Mouse (Mus musculus) small intestine, adult 2 months (tissue): ENCODE data around the gene Btg2. TPM values are rescaled to one million over a fixed set of nuclear protein-coding genes. Genes with fewer than 3 reads are reported as not detected.

Experiments
- H3K27ac ChIP-seq: fragments of 200-500 bp; 2 replicates; pipeline ENCODE4 v1.5.1; 2012; ENCODE audit warnings: low read depth, low read length, control low read depth, inconsistent platforms; ENCODE audit not compliant: insufficient read depth
- H3K27me3 ChIP-seq: fragments of 200-500 bp; 2 replicates; pipeline ENCODE4 v1.6.1; 2012; ENCODE audit warnings: mild to moderate bottlenecking, moderate library complexity, low read length, inconsistent platforms; ENCODE audit not compliant: control insufficient read depth, insufficient read depth
- H3K36me3 ChIP-seq: fragments of 200-500 bp; 2 replicates; pipeline ENCODE4 v1.6.1; 2012; ENCODE audit warnings: mild to moderate bottlenecking, low read length, control low read depth, inconsistent platforms; ENCODE audit not compliant: control insufficient read depth, insufficient read depth
- H3K4me1 ChIP-seq: fragments of 200-500 bp; 2 replicates; pipeline ENCODE4 v1.6.1; 2012; ENCODE audit warnings: low read length, inconsistent platforms, mixed read lengths; ENCODE audit not compliant: control insufficient read depth, insufficient read depth, insufficient read length
- H3K4me3 ChIP-seq: fragments of 200-500 bp; 2 replicates; pipeline ENCODE4 v1.5.1; 2012; ENCODE audit warnings: low read depth, mild to moderate bottlenecking, control low read depth, inconsistent platforms, low read length, moderate library complexity
- CTCF ChIP-seq: fragments of 200-500 bp; IDR thresholded peaks from 2 replicates; pipeline ENCODE4 v1.5.1; 2012; ENCODE audit warnings: low read depth, mild to moderate bottlenecking, control low read depth, inconsistent platforms, low read length, moderate library complexity, mixed read lengths; ENCODE audit not compliant: insufficient replicate concordance, insufficient read length; ENCODE audit errors: extremely low read depth
- POLR2A ChIP-seq: fragments of 200-500 bp; IDR thresholded peaks from 2 replicates; pipeline ENCODE4 v1.6.1; 2012; ENCODE audit warnings: low read depth, mild to moderate bottlenecking, control low read depth, inconsistent platforms, low read length, moderate library complexity
- WGBS: fragments of 180-500 bp; shearing (Covaris S2); methylation state at CpG from one replicate; pipeline ENCODE4 v1.1.7; 2018; 5-methylcytosine and 5-hydroxymethylcytosine counted together
- polyA plus RNA-seq: library from polyadenylated mRNA; depleted of rRNA; stranded (reverse); fragments of >200 nt; gene quantifications from 2 replicates; pipeline ENCODE4 v1.2.3, GENCODE M21; 2012

Btg2 gene
- polyA plus RNA-seq, 1 experiment: 73.7 TPM

- no peaks in the 10 kb centered on the region for H3K36me3 ChIP-seq
- H3K27ac ChIP-seq: no peak overlapping the region
- H3K27me3 ChIP-seq: no peaks in the 10 kb centered on the region
- H3K4me1 ChIP-seq: no peaks in the 10 kb centered on the region
- no peak for TF ChIP-seq CTCF
- no peak for TF ChIP-seq POLR2A
- WGBS: 58% methylated on average over 5 of the region's 5 CpGs
- H3K4me3 ChIP-seq: no peak overlapping the region
Measured at GRCm38 (mm10) chr1:134113560-134113959, 34.6 kb upstream of the Btg2 start.

GRCm38 (mm10) chr1:134110979-134111378 is 32.1 kb upstream of the Btg2 start, which contains the start of gene Chit1:
Chit1 (plus strand) TSS chr1:134111242.
- Histone ChIP-seq H3K27me3 (no peaks in the 10 kb centered on the region), H3K27ac (no peak within 1 kb of the TSS), H3K36me3 (no peaks in the 10 kb centered on the region), H3K4me1 (peaks cover 5% of the 10 kb centered on the region; the same call in 1 of the 2 replicates), H3K4me3 (no peak within 1 kb of the TSS)
- TF ChIP-seq CTCF (no peak), POLR2A (no peak)
- WGBS: 68% methylated on average over 4 of the region's 4 CpGs

GRCm38 (mm10) chr1:134110449-134110848 is 31.5 kb upstream of the Btg2 start:
- H3K27me3 ChIP-seq: no peaks in the 10 kb centered on the region
- 75% methylated on average over 5 of the region's 5 CpGs for WGBS
- H3K27ac ChIP-seq: no peak overlapping the region
- H3K4me1 ChIP-seq: peaks cover 10% of the 10 kb centered on the region; the same call in 1 of the 2 replicates
- H3K36me3 ChIP-seq: no peaks in the 10 kb centered on the region
- TF ChIP-seq POLR2A: no peak
- no peak for TF ChIP-seq CTCF
- H3K4me3 ChIP-seq: no peak overlapping the region

GRCm38 (mm10) chr1:134110015-134110414 is 31.1 kb upstream of the Btg2 start:
- TF ChIP-seq POLR2A (no peak), CTCF (no peak)
- WGBS: 85% methylated on average over 3 of the region's 3 CpGs
- H3K4me3 ChIP-seq: no peak overlapping the region
- no peak overlapping the region for H3K27ac ChIP-seq
- peaks cover 10% of the 10 kb centered on the region; the same call in 1 of the 2 replicates for H3K4me1 ChIP-seq
- H3K27me3 ChIP-seq: no peaks in the 10 kb centered on the region
- H3K36me3 ChIP-seq: no peaks in the 10 kb centered on the region

GRCm38 (mm10) chr1:134107777-134108176 is 28.9 kb upstream of the Btg2 start:
- H3K4me1 ChIP-seq: peaks cover 10% of the 10 kb centered on the region; the same call in 1 of the 2 replicates
- H3K27ac ChIP-seq: no peak overlapping the region
- H3K4me3 ChIP-seq: no peak overlapping the region
- no peaks in the 10 kb centered on the region for H3K36me3 ChIP-seq
- no peaks in the 10 kb centered on the region for H3K27me3 ChIP-seq
- no peak for TF ChIP-seq POLR2A
- WGBS: 89% methylated on average over 7 of the region's 7 CpGs

- H3K4me3 ChIP-seq: no peak overlapping the region
- H3K27me3 ChIP-seq: no peaks in the 10 kb centered on the region
- peak overlapping the region; percentile 33 for H3K27ac ChIP-seq
- under 1% methylated on average over 5 of the region's 5 CpGs for WGBS
- TF ChIP-seq POLR2A: no peak
- TF ChIP-seq CTCF: peak; percentile 82; the same call in 1 of the 2 replicates
- H3K4me1 ChIP-seq: peaks cover 12% of the 10 kb centered on the region; the same call in 1 of the 2 replicates
- H3K36me3 ChIP-seq: no peaks in the 10 kb centered on the region
Measured at GRCm38 (mm10) chr1:134106719-134107118, 27.8 kb upstream of the Btg2 start.

- Histone ChIP-seq H3K4me1 (peaks cover 14% of the 10 kb centered on the region; the same call in 1 of the 2 replicates), H3K36me3 (no peaks in the 10 kb centered on the region), H3K27ac (peak overlapping the region; percentile 33), H3K27me3 (no peaks in the 10 kb centered on the region), H3K4me3 (no peak overlapping the region)
- TF ChIP-seq POLR2A (no peak), CTCF (no peak)
- 40% methylated on average over 3 of the region's 3 CpGs for WGBS
Measured at GRCm38 (mm10) chr1:134105764-134106430, 27.0 kb upstream of the Btg2 start.
